16 mouse cellular contexts compared by ENCODE assay signal in genomic region chr12:79683759-79684158, GRCm38 (mm10).
DNase-seq lines count a peak whose midpoint lies in the region; ATAC-seq and TF ChIP-seq lines count a peak whose summit lies in the region.
"Had no signal": no experiment of that assay in that cellular context is flagged by ENCODE, and none has a peak within 500 bp of the region (broad histone marks: within the 10 kb centered on the region; RNA-seq: fewer than 3 reads in every experiment).

No protein-coding gene starts in this region.

- 77% methylated on average over 4 of the region's 4 CpGs for WGBS in forebrain, embryonic 10.5 days
- 86% methylated on average over 4 of the region's 4 CpGs for WGBS in forebrain, embryonic 11.5 days
- WGBS in kidney, postnatal 0 days, result 43% methylated on average over 4 of the region's 4 CpGs
- WGBS in embryonic facial prominence, embryonic 15.5 days, result 25% methylated on average over 4 of the region's 4 CpGs

- H3K9me3 ChIP-seq in forebrain, embryonic 10.5 days, result no peaks in the 10 kb centered on the region
- no peaks in the 10 kb centered on the region for H3K9me3 ChIP-seq in forebrain, embryonic 11.5 days (ENCODE audit: control insufficient read depth, low read length)
- H3K9me3 ChIP-seq in kidney, postnatal 0 days (replicated peaks; ENCODE audit: low read length), result no peaks in the 10 kb centered on the region
- H3K9me3 ChIP-seq in embryonic facial prominence, embryonic 15.5 days (replicated peaks), result no peaks in the 10 kb centered on the region
- H3K9me3 ChIP-seq: hindbrain, embryonic 10.5 days; liver, embryonic 12.5 days; midbrain, embryonic 10.5 days had no signal

- ATAC-seq in forebrain, embryonic 11.5 days (replicated peaks; ENCODE audit: low FRiP score), result no peak
- no peak for ATAC-seq in kidney, postnatal 0 days (replicated peaks; ENCODE audit: low FRiP score, low read depth)
- no peak for ATAC-seq in embryonic facial prominence, embryonic 15.5 days (ENCODE audit: insufficient number of reproducible peaks, low FRiP score, low TSS enrichment, low read depth)
- ATAC-seq in erythroblast, adult 5-6 weeks (replicated peaks; ENCODE audit: low FRiP score, poor library complexity, severe bottlenecking), result no peak
- ATAC-seq: forebrain, postnatal 0 days; liver, embryonic 12.5 days had no signal

- no peak for TF ChIP-seq CTCF in kidney, postnatal 0 days (IDR thresholded peaks at IDR 0.05; ENCODE audit: low read depth)

- no peaks in the 10 kb centered on the region for H3K36me3 ChIP-seq in forebrain, embryonic 10.5 days (replicated peaks)
- no peaks in the 10 kb centered on the region for H3K36me3 ChIP-seq in forebrain, embryonic 11.5 days (ENCODE audit: control insufficient read depth, insufficient read depth, low read length)
- no peaks in the 10 kb centered on the region for H3K36me3 ChIP-seq in kidney, postnatal 0 days (ENCODE audit: insufficient read depth, low read length)
- H3K36me3 ChIP-seq in embryonic facial prominence, embryonic 15.5 days, result no peaks in the 10 kb centered on the region
- H3K36me3 ChIP-seq: hindbrain, embryonic 10.5 days; liver, embryonic 12.5 days; midbrain, embryonic 10.5 days had no signal

- H3K4me1 ChIP-seq in forebrain, embryonic 10.5 days, result peaks cover 75% of the 10 kb centered on the region
- H3K4me1 ChIP-seq in forebrain, embryonic 11.5 days (replicated peaks; ENCODE audit: control insufficient read depth, insufficient read depth, low read length), result peaks cover 15% of the 10 kb centered on the region
- H3K4me1 ChIP-seq in kidney, postnatal 0 days (replicated peaks; ENCODE audit: insufficient read depth, low read length), result peaks cover 24% of the 10 kb centered on the region
- peaks cover 61% of the 10 kb centered on the region for H3K4me1 ChIP-seq in embryonic facial prominence, embryonic 15.5 days

- no peak for DNase-seq in forebrain, embryonic 10.5 days (ENCODE audit: extremely low spot score, low spot score)
- no peak for DNase-seq in forebrain, embryonic 11.5 days (ENCODE audit: low spot score)
- DNase-seq in kidney, postnatal 0 days (ENCODE audit: low spot score), result peak; percentile 69
- DNase-seq in kidney, postnatal 36 days, result no peak
- DNase-seq in skeletal muscle tissue, adult 2 months (ENCODE audit: low read depth, low spot score), result peak; percentile 38
- DNase-seq in layer of hippocampus, adult 8-10 months (ENCODE audit: low spot score in 2 of 2), result no peak
- DNase-seq: adrenal gland, postnatal 14 days; cerebellum, postnatal 25 days; forebrain, postnatal 0 days; kidney, adult 9 months; spleen, adult 18-20 months had no signal

- no peak overlapping the region for H3K4me3 ChIP-seq in forebrain, embryonic 10.5 days
- no peak overlapping the region for H3K4me3 ChIP-seq in forebrain, embryonic 11.5 days (ENCODE audit: low read depth, low read length)
- no peak overlapping the region for H3K4me3 ChIP-seq in kidney, postnatal 0 days (replicated peaks; ENCODE audit: low read depth, low read length)
- H3K4me3 ChIP-seq in embryonic facial prominence, embryonic 15.5 days (replicated peaks), result no peak overlapping the region
- H3K4me3 ChIP-seq: hindbrain, embryonic 10.5 days; liver, embryonic 12.5 days; midbrain, embryonic 10.5 days had no signal

- no peaks in the 10 kb centered on the region for H3K27me3 ChIP-seq in forebrain, embryonic 10.5 days (ENCODE audit: poor library complexity, severe bottlenecking)
- H3K27me3 ChIP-seq in forebrain, embryonic 11.5 days (ENCODE audit: control insufficient read depth, insufficient read depth, low read length), result no peaks in the 10 kb centered on the region
- H3K27me3 ChIP-seq in kidney, postnatal 0 days (ENCODE audit: insufficient read depth, low read length), result no peaks in the 10 kb centered on the region
- no peaks in the 10 kb centered on the region for H3K27me3 ChIP-seq in embryonic facial prominence, embryonic 15.5 days
- H3K27me3 ChIP-seq: liver, embryonic 12.5 days had no signal

- H3K9ac ChIP-seq in forebrain, embryonic 11.5 days (ENCODE audit: low read length), result no peak overlapping the region
- no peak overlapping the region for H3K9ac ChIP-seq in kidney, postnatal 0 days (ENCODE audit: low read depth, low read length)
- H3K9ac ChIP-seq in embryonic facial prominence, embryonic 15.5 days, result no peak overlapping the region
- H3K9ac ChIP-seq: forebrain, postnatal 0 days; liver, embryonic 12.5 days had no signal

- peak overlapping the region; percentile 9; the same call in 1 of the 2 replicates for H3K27ac ChIP-seq in forebrain, embryonic 10.5 days
- H3K27ac ChIP-seq in forebrain, embryonic 11.5 days (ENCODE audit: low read depth, low read length), result no peak overlapping the region
- peak overlapping the region; percentile 68 for H3K27ac ChIP-seq in kidney, postnatal 0 days
- H3K27ac ChIP-seq in embryonic facial prominence, embryonic 15.5 days (replicated peaks), result peak overlapping the region; percentile 67
- H3K27ac ChIP-seq: liver, embryonic 12.5 days had no signal

- H3K4me2 ChIP-seq in forebrain, embryonic 11.5 days (ENCODE audit: low read depth, low read length, severe bottlenecking), result no peak overlapping the region
- no peak overlapping the region for H3K4me2 ChIP-seq in kidney, postnatal 0 days (ENCODE audit: low read length)
- H3K4me2 ChIP-seq in embryonic facial prominence, embryonic 15.5 days (replicated peaks), result no peak overlapping the region
- H3K4me2 ChIP-seq: liver, embryonic 12.5 days had no signal

Comparison
In these comparisons a context has a peak if more than half of its experiments do, and no peak if none do; other contexts are left out.
1. DNase-seq: peak in kidney, postnatal 0 days (single experiment) and skeletal muscle tissue, adult 2 months (single experiment); none in forebrain, embryonic 10.5 days (single experiment), forebrain, embryonic 11.5 days (single experiment), kidney, postnatal 36 days (0 of 2) and layer of hippocampus, adult 8-10 months (0 of 2).